Mouse (Mus musculus): ENCODE results near the gene Scfd2. TPM values are rescaled to one million over a fixed set of nuclear protein-coding genes. Genes with fewer than 3 reads are reported as not detected.

The Scfd2 gene
- total RNA-seq, 4 experiments from 2014 or later: 21.6 to 32.9 (median 26.8) TPM

DNA sequence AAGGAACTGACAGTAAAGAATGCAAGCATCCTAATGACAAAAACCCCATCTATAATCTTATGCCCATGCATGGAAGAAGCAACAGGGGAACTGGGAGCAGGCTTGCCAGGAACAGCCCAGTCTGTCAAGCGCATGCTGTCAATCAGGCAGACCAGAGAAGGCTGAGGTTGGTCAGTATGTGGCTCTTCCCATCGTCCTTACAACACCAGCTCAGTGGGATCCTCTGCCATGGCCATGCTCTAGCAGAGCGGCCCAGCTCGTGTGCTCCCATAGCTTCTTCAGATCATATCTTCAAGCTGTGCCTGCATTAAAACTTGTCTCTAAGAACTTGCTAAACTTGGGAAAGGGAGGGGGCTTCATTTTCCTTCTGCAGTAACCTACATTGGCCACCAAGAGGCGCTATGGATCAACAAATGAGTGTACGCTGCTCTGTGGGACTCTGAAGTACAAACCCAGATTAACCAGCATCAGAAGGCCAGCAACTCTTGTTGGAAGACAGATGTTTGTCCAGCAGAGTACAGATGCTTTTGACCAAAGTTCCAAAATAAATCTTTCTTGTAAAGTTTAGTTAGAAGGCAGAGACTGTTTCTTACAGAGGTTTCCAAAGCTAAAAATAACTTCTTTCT is 220.2 kb downstream of the Scfd2 start:
- DNase-seq: no peak

DNA sequence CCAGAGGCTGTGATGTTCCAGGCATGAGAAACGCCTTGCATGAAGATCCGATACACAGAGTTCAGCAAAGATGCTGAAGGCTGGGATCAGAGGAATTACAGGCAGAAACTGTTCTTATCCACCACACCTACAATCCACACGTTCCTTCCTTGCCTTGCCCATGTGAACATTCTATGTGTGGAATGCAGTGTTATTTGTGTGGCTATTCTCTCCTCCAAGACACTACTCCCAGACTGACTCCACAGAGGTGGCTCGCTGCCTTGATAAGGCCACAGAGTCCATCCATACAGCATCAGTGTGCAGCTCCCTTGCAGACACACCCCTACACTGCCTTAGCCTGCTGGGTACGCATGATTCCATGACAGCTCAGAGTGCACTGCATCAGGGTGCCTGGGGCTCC is 221.5 kb downstream of the Scfd2 start:
- DNase-seq: no peak

DNA sequence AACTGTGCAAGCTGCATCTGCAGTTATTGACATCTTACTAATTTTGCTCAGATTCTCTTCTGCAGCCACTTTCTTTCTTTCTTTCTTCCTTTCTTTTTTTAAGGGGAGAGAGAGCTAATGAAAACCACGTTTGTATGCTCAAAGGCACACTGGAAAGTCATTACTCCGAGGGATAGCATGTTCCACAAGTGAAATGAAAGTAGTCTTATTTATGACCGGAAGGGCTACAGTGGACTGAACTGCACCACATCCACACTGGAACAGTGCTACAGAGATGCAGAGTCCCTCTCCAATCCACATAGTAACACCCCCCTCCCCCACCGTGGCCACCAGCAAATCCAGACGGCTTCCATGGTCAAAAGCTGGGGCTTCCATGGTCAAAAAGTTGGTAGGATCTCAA is 224.3 kb downstream of the Scfd2 start:
- no peak for DNase-seq

DNA sequence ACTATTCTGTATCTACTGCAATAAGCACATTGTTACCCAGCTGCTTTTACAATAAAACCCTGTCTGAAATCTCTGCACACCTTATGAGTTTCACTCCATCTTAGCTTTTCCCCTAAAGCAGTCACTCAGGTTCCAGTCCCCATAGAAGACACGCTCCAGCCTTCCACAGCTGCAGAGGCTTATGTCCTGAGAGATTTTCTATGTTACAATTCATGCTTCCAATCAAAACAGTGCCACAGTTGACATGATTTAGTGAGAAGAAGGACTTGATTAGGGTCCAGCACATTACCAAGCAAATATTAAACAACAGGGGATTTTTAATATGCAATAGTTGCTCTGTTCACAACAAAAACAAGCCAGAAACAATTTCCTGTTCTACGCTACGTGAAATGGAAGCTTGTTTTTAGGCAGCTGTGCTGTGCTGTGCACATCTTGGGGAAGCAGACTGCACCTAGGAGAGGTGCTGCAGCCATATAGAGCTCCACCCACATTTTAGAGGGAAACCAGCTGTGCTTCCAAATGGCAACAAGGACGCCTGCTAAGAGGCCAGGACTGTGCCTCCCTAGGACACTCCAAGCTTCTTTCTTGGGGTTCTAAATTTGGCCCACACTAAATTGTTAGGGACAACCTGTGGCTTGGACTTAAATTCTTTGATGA is 225.9 kb downstream of the Scfd2 start:
- no peak for DNase-seq

DNA sequence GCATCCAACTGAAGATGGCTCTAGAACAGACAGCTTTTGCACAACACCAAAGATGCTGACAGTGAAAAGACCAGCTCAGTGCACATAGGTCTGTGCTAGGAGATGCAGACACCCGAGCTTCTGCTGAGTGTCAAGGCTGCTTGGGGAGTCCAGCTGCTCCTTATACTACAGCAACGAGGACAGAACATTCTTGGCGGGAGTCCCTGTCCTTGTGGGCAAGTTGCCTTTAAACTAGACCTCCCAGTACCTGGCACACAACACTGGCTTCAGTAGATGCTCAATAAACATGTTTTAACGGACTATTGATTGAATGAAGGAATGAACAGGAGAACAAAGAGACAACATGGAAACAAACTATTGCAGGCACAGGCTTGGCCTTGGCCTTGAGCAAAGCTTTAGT is 226.8 kb downstream of the Scfd2 start:
- peak; percentile 49 for DNase-seq

DNA sequence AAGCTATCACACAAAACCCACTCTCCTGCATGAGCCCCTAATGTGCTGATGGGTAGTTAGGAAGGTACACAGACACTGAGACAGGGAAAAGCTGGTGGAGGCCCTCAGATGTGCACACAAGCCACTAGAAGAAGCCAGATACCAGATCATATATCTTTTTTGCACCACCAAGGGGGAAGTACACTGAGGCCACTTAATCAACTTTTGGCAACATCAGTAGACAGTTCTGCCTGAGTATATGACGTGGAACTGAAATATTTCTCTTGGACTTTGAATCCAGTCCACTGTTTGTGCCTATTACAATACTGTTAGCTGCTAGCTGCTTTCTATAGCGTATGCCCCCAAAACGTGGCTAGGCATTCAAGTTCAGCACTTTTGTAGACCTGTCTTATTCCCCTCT is 229.2 kb downstream of the Scfd2 start:
- DNase-seq: no peak

DNA sequence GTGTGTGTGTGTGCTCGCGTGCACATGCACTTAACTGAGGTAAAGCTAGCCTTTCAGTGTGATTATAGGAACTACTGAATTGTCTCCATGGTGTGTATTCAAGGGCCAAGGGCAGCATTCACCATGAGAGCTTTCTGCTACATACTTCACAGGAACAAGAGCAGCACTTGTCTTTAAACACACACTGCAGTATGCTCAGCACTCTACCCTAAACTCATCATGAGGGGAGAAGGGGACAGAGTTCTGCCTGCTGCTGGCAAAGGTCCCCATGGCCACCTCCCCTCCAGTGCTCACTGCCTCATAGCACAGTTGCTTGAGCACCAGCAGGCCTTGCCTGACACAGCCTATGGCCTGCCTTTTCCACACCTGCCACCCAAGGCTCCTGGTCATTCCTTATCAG is 230.1 kb downstream of the Scfd2 start:
- no peak for DNase-seq

DNA sequence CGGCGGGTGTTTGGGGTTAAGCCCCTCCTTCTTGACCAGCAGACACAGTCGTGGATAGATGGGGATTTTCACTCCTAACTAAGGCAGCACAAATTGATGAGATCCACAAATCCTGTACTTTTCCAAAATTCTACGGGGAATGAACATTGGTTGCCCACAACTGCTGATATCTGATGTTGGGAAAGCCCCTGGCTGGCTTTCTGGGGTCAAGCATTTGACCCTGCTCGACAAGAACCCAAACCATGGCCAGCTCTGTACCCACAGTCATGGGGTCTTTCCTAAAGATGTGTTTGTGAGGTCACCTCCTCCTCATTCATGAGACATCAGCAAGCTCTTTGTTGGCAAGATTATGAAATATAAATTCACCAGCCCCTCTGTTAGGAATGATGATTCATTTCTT is 230.6 kb downstream of the Scfd2 start:
- DNase-seq: no peak

DNA sequence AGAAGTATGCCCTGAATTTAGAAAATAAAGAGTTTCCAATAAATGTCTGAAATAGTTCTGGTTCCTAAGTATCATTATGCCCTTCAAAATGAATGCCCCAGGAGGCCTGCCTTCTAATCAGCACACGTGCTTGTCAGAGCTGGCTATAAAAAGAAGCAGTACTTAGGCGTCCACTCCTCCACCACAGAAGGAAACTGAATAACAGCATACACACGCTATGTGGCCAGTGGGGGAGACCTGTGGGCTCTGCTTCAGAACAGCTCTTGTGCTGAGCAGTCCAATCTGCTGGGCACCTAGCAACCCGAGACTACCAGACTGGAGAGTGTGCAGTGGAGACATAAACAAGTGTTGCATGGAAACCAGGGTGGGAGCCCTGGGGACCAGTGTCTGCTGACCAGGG is 231.4 kb downstream of the Scfd2 start:
- no peak for DNase-seq

DNA sequence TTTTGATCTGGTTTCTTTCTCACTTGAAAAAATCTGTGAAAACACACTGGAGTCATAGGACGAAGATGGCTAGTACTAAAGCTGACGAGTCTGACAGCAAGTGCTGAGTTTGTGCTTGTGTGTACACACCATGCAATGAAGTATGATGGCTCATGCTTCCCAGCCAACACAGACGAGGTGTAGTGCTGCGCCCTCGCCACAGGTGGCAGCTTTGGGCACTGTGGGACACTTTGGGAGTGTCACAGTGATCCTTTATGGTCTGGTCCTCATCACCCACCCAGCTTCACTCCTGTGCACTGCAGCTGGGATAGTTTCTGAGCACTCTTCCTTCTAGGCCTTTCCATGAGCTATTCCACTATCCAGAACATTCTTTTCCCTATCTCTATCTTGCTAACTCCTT is 234.4 kb downstream of the Scfd2 start:
- DNase-seq: no peak

DNA sequence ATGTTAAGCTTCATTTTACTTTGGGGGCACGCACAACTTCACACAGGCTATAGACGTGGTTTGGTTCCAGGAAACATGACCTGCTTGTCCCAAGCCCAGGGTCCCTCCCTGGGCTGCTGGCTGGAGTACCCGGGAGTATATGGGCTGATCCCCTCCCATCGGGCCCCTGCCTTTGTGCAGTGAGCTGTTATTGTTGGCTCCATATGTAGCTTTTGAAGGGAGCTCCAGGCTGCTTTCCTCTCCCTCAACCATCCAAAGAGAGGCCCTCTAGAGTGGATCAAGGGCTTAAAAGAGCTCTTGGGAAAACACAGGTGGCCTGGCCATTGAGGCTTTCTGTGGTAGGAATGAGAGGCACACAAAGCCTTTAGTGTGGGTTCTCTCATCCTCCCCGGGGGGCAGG is 235.5 kb downstream of the Scfd2 start:
- no peak for DNase-seq

DNA sequence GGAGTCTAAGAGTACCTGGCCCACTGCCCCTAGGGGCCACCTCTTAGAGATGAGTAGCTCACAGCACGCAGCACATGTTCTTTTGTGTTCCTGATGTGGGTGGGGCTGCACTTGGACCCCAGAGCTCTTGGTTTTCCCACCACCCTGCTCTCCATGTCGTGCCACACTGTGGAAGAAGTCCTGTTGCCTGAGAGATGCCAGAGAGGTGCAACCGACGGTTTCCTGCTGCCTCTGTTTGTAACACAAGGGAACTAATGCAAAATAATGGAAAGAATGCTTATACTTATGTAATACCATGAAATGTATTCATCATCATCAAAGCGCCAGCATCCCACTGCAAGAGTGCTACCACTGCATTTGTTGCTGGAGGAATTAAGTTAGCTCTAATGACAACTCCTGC is 238.0 kb downstream of the Scfd2 start:
- no peak for DNase-seq

DNA sequence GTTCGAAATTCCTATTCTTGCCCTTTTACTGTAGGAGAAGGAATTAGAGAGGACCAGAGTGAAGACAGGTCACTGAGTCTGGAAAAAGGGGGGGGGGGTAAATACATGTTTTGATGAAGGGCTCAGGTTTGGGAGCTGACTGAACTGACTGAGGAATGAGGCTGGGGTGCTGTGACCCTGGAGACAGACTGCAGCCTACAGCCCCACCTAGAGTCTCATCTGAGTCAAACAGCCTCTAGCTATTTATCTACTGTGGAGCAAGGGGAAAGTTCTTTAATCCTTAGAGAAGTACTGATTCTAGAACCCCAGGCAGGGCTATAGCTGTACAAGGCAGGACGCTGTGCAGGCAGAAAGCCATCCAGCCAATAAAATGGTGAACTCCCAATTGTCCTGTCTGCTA is 239.5 kb downstream of the Scfd2 start:
- DNase-seq: no peak

DNA sequence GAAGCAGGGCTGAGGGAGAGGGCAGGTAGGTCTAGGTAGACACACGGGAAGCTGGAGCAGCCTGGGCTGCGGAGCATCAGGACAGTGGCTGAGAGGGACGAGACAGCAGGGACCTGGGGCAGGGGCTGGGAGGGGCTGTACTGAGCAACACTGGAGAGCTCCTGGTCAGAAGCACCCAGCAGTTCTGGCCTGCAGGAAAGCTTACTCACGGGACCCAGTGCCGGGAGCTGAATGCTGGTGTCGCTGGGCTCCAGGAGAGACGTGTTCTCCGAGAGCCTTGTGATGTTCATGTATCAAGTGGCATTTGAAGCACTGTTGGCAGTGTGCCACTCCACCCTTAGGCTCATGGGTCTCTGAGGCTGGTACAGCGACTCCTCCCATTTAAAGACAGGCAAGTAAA is 240.0 kb downstream of the Scfd2 start:
- DNase-seq: no peak

DNA sequence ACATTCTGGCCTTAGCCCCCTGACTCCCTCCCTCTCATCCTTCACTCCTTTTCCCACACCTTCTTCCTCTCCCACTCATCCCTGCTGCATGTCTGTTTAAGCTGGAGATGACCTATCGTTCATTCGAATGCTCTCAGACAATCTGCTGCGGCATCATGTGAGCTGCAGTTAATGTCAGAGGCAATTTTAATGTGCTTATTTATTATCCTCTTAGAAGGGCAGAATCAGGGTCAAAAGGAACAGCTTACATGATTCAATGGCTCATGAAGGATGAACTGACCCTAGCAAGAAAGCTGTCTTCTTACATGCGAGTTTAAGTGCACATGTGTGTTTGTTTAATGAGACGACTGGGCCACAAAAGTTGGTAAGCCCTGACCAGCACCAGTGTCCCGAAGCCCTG is 241.6 kb downstream of the Scfd2 start:
- no peak for DNase-seq

DNA sequence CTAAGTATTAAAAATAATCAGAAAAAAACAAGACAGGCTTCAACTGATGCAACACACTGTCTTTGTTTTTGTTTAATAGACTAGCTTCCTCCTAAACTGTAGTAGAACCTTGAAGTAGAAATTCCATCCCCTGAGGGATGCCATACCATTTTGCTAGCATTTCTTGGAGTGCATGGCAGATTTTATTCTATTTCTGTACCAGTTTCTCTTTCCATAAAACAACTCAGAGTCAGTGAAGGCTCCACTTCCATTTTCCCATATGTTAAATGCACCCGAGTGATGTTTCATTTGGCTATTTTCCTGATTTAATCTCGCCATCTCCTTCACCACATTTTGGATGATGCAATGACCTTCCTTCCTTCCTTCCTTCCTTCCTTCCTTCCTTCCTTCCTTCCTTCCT is 243.4 kb downstream of the Scfd2 start:
- DNase-seq: no peak

DNA sequence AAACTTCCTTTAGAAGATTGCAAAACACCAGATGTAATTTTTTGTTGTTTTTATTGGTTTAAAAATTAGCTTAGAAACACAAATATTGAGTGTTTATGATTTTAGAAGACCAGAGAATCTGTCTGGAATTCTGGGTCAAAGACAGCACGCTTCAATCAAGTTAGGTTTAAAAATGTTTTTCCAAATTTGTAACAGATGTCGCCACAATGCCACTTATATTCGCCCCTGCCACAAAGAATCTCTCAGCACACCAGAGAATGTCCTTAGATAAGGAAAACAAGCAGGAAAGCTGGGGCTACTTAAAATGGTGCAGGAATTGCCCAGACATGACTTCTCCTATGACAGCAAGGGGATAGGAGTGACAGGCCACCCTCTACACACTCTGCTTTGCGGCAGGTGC is 245.3 kb downstream of the Scfd2 start:
- DNase-seq: no peak

DNA sequence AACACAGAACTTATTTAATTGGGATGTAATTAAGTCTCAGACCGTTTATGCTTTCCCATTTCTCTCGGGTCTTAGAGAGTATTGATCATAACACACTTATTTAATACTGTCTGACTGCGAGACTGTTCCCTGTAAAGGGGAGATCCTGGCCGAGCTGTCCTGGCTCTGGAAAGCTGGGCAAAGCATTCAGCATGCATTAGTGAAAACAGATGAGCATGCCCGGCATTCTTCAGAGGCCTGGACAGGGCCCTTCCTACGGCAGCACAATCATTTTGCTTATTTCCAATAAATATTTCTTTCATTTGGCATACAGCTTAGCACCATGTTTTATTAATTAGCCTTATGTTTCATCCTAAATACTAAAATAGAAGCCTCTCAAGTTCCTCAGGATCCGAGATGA is 245.8 kb downstream of the Scfd2 start:
- no peak for DNase-seq

DNA sequence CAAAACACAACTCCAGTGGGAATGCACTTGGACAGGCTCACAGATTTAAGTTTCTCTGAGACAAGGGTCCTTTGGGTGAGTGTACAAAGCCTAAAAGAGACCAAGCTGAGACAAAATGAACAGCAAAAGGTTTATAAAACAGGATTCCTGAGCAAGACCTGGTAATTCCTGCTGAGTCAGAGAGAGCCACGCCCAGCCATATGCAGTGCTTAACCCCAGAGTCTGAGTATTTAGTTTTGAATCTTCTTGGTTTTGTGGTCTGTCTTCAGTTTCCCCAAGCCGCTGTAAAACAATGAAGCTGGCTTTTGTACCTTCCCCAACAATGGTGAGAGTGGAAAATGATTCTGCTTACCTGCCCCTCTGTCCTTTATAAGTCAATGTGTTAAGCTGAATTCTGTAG is 246.3 kb downstream of the Scfd2 start:
- no peak for DNase-seq

DNA sequence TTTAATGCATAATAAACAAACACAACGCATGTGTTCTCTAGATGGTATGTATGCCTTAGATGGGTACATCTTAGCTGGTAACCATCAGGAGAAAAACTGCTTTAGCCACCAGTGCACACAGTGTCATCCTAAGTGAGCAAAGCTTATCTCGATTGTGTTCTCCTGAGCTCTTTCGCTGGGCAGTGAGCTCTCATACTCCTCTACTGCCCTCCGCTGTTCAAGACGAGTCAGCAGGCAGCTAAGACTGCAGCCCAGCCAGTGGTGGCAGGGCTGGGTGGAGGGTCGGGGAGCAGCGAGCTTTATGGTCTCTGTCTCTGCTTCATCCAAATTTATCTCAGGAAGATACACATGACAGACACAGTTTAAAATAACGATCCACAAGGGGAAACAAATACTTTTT is 248.0 kb downstream of the Scfd2 start:
- no peak for DNase-seq

DNA sequence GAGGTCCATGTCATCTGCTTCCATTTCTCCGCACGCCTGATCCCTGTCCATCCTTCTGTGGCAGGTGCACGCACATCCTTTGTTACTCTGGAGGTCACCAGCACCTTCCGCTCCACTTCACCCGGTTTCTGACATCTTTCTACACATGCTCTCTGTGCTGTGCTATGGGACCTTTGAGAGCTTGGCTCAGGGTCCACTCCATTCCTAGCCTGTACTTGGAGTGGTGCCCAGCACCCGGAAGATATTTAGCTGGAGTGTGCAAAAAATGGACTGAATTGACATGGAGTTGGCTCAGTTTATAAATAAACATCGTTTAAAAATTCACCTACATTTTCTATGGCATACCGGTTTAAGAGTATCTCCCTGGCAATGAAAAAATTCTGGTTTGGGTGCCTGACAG is 250.1 kb downstream of the Scfd2 start:
- DNase-seq: no peak

DNA sequence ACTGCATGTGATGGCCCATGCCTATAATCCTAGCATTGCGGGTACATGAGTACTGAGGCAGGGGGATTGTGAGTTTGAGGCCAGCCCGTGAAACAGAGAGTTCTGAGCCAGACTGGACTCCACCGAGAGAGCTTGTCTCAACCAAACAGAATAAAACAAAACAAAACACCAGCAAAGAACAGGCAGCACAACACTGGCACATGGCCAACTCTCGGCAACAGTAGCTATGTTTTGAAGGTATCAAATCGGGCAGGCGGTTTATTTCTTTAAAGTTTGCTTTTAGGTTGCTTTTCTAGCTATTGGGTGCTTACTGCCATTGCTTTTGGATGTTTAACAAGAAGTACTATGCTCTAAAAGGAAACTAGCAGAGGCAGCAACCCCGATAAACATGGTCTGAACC is 251.9 kb downstream of the Scfd2 start:
- DNase-seq: no peak

DNA sequence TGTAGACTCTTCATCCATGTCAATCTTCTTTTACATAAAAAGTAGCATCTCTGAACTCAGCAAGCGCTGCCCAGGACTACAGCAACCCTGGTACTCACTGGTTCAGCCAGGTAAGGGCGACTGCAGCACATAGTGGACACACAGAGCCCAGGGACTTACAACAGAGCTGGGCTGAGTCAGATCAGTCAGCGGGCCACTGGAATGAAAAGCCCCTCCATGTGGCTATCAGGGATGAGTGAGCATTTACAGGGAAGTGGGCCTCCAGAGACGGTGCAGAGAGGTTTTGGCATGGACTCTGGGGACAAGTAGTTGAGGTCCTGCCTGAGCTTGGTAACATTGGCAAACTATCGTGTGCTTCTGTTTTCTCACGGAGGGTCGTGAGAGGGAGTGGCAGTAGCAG is 253.1 kb downstream of the Scfd2 start:
- no peak for DNase-seq

DNA sequence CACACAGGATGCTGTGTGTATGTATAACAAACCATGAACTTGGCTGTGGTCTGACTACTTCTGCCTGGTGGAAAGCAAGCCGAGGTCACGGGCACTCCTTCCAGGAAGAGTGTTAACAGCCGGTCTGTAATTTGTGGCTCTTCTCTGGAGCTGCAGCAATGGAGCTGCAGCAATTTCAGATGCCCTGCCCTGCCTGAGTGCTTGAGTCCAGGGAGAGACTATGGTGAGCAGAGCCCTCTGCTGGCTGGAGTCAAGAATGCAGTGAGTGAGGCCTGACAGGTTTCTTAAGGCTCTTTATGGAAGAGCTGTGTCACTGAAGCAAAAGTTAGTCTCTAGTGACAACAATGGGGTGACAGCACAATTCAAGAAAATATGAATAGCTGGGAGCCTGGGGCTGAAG is 253.8 kb downstream of the Scfd2 start:
- peak; percentile 72 for DNase-seq

DNA sequence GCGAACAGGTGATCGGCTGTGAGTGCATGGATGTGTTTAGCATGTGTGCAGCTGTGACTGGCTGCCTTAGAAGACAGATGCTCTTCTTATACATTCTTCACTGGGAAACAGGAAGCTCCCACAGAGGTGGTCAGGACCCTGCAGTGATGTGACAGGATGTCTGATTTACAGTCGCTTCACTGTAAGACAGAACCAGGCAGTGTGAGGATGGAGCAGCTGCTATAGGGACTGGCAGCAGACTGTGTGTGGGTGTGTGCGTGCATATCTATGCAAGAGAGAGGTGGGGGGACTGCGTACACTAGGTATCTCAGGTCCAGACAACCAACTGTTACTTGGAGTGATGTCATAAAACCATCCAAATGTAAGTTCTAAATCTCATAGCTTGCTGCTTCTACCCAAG is 254.3 kb downstream of the Scfd2 start:
- DNase-seq: no peak
